Mouse (Mus musculus) kidney, adult 9 months (tissue): ENCODE data around the gene Ssbp2.

ENCODE experiments used
- DNase-seq: peaks from one replicate; pipeline ENCODE4 v3.0.0; 2022

The Ssbp2 gene

DNA sequence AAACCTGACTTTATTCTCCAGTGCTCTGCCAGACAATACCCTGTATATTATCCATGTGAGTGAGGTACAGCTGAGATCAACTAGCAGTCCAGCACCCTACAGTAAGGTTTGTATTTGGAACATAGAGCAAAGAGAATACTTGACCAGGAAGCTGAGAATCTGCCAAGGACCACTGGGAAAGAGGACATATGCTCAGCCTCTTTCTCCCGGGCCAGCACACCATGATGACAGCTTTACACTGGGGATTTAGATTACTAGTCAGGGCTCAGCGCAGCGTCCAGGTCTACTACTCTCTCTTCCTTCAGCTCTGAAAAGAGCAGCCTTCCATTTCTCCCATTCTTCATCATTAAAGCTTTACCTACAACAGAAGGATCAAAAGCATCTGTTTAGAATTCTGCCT lies 76.6 kb downstream of the Ssbp2 start:
- no peak for DNase-seq

DNA sequence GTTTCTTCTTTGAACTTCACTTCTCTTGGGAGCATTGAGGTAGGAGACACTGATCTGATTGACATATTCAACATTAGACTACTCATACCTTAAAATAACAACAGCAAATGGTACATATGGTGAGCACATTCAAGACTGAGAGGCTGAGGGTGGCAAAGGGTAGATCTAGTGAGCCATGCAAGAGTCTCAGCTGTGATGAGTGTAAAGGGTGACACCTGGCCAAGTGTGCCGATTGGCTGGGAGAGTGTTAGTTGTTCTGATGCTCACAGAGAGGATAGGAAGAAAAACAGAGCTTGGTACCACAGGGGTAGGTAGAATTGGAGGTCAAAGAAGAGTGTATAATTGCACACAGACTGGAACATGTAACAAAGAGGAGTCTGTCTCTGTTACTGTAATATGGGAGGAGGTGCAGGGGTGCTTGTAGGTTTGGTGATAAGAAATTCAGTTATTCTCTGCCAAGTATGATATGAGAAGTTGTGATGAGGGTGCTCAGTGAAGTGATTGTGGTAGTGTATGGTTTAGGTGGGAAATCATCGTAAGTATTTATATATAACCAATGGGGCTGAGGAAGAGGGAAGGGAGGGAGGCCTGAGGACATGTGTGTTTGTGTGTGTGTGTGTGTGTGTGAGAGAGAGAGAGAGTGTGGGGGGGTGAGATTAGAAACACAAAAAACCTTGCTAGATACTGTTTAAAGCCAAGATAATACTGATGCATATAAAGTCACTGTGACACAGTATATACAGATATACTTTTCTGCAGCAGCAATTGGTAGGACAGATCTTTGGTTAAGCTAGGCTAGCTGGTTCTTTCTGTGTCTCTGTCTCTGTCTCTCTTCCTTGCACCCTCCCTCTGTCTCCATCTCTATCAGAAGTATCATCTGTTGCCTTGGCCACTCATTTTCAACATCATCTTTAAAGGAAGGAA lies 80.3 kb downstream of the Ssbp2 start:
- no peak for DNase-seq

DNA sequence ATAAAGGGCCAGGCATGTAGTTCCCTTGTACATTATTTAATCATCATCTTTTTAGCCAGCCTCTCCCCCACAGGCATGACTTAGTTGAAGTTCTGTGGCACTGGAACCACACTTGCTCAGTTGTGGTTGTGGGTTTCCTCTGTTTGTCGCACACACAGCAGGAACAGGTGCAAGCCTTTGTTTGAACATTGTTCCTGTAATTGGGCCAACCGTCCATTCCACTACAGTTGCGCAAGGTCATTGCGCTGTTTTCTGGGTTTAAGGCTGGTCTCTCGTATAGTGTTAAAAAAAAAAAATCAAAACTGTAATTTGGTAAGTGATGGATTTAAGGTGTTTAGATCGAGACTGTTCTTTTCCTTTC lies 81.0 kb downstream of the Ssbp2 start:
- no peak for DNase-seq

DNA sequence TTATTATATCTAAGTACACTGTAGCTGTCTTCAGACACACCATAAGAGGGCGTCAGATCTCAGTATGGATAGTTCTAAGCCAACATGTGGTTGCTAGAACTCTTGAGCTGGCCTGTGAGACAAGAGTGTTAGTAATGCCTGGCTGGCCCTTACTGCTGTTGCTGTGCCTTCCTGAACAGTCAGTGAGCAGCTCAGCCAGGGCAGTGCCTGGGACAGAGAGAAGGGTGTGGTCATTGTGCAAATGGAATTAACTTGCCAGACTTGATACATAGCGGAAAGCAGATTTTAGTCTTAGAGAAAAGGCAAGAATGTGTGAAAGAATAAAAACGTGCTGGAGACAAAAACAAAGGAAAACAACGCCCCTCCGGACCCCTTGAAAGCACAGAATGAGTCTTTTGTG lies 83.5 kb downstream of the Ssbp2 start:
- DNase-seq: no peak

DNA sequence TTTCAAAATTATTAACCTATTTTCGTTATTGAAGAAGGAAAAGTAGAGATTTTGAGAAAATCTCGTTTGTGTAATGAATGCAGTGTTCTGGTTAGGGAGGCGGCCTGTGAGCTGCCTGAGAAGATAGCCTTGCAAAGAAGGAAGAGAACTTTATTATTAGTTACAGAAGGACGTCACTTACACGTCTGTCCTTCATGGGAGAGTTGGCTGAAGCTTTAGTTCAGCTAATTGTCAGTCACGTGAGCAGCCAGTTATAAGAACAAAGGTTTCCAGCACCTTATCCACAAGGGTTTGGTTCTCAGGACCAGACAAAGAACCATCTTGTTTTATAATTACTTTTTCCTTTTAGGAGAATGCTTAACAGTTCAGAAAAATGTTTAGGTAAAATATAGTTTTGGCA lies 104.0 kb downstream of the Ssbp2 start:
- DNase-seq: no peak

DNA sequence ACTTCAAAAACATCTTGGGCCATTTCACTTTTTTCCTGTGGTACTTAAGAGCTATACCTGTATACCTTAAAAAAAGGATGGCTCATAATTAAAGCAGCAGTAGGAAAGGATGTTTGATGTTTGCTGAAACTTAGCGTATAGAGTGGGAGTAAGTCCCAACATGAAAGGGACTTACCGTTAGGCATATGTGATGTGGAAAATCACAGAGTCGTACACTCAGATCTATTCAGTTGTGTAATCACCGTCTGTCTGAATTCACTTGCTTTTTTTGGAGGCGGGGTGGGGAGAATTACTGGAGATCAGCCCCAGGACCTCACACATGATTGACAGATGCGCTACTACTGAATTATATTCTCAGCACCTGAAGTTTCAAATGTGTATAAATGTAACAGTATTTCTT lies 104.7 kb downstream of the Ssbp2 start:
- no peak for DNase-seq

DNA sequence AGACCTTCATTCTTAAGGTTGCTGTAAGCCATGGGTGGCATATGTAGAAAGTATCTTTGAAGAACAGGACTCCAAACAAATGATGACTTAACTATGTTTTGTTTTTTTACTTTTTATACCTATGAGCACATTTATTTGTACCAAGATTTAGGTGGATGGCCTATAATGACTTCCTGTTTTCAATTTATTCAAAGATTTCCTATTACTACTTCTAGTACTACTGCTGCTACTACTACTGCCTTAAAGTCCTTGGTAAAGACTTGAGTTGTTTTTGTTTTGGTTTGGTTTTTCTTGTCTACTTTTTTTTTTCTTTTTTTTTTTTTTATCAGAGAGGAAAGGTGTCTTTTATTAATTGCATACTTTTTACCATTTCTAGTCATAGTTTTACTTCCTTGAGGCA lies 121.4 kb downstream of the Ssbp2 start:
- DNase-seq: no peak

DNA sequence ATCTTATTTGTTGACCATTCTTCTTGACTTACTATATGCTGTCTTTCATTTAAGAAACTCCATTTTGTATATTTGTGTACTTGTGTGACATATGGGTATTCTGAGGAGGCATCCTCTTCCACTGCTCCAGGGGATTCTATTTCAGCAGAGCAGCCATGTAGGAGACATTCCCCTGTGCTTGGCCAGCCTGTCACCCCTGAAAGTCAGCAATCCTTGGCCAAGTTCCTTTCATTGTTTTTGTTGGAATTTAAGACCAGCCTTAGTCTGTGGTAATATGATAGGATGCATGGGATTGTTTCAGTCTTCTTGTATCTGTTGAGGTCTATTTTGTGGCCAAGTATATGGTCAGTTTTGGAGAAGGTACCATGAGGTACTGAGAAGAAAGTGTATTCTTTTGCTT lies 122.1 kb downstream of the Ssbp2 start:
- DNase-seq: no peak

DNA sequence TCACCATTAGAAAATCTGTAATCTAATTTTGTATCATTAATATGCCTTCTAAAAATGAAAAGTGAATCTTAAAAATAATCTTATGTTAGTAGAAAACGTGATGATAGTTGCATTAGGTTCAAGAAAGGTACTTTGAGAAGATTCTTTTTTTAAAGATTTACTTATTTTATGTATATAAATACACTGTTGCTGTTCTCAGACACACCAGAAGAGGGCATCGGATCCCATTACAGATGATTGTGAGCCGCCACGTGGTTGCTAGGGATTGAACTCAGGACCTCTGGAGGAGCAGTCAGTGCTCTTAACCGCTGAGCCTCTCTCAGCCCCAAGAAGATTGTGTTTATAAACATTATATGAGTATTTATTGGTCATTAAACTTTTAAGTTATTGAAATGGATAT lies 126.3 kb downstream of the Ssbp2 start:
- no peak for DNase-seq

DNA sequence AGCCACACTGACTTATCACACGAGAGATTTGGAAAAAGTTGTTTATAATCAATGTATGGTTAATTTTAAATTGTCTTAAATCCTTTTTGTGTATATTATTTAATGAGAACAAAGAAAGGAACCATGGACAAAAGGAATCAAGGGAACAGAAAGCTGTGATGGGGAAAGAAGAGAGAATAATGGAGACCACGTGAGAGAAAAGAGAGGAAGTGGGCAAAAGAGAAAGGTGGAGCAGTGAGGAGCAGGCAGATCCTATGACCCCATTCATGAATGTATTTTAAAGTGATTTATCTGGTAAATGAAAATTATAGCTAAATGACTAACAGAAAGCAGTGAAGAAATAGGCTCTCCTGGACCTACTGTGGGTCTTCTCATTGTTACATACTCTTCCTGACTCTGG lies 128.4 kb downstream of the Ssbp2 start:
- DNase-seq: no peak

DNA sequence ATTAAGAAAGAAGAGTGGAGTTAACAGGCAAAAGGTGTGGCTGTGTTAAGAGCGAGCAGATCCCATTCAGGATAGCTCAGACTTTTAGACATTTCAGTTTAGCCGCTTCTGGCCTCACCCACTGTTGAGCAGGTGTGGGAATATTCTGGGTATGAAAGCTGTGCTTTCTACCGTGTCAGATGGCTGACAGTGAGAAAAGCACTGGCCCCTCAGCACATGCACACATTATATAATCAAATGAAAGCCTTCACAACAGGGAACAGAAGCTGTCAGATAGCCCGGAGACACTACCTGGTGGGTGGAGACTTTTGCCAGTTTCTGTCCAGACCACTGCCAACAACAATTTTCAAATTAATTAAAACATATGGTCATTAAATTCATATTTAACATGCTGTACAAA lies 131.8 kb downstream of the Ssbp2 start:
- DNase-seq: no peak

DNA sequence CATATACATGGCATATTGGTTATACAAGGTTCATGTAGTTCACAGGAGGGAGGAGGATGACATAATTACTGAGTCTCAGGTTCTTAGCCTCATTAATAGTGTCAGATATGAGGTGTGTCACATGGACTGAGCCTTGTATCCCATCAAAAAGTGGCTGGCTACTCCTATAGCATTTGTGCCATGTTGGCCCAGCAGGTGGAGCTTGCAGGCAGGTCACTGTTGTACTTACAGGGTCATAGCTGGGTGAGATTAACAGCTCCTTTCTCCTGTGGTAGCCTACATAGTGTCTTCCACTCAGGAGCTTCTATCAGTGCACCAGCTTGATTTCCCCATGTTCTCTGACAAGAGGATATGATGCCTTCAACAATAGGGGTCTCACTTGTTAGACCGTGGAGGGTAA lies 135.2 kb downstream of the Ssbp2 start:
- DNase-seq: no peak

DNA sequence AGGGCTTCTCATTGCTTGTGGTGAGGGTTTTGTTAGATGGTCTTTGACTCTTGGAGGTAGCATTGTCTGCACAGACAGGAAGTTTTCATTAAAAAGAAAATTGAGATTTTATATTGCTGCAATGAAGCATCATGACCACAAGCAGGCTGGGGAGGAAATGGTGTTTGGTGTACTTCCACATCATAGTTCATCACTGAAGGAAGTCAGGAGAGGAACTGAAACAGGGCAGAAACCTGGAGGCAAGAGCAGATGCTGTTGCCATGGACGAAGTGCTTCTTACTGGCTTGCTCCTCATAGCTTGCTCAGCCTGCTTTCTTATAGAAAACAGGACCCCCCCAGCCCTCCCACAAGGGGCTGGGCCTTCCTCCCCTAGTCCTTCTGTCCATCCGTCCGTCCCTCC lies 139.5 kb downstream of the Ssbp2 start:
- DNase-seq: no peak

DNA sequence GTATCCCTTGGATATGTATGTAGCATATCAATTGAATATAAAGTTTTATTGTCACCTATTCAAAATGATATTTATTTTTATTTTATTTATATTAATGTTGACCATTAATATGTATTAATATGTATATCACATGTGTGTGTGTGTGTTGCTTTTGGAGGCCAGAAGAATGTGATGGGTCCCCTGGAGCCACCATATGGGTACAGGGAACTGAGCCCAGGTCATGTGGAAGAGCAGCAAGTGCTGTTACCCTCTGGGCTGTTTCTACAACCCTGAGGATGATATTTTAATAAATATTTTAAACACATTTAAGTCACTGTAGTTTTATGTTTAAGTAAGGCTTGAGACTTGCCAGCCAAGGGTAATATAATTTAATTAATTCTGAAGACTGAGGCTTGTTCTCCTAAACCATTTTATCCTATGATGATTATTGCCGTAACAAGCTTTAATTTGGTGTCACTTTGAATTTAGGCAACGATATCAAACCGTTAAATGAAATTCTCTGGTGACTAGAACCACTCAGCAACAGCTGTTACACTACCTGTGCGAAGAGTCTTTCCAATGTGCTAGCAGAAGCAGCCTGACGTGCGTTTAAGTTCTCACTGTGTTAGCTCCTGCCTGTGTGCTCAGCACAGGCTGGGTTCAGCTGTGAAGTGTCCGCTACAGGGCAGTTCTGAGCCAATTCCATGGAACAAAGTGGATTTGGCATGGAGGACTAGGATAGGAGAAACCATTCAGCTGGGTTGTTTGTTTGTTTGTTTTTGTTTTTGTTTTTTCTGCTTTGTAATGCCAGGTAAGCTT lies 145.2 kb downstream of the Ssbp2 start:
- DNase-seq: no peak

DNA sequence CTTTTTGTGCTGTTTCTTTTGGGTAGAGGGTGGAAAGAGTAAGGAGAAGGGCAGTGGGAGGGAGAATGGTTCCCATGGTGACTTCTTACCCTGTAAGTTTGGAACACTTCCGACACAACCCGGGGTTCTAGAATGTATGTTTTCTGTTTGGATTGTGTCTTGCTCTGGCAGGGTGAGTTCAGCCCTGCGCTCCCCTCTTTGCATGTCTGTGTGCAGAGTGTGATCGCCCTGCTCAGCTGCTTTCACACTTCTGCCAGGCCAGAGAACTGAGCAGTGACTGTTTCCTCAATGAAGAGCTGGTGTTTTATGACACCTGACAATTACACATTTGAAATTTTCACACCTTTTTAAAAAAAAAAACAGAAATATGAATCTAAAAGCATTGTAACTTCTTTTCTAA lies 150.5 kb downstream of the Ssbp2 start:
- DNase-seq: no peak

DNA sequence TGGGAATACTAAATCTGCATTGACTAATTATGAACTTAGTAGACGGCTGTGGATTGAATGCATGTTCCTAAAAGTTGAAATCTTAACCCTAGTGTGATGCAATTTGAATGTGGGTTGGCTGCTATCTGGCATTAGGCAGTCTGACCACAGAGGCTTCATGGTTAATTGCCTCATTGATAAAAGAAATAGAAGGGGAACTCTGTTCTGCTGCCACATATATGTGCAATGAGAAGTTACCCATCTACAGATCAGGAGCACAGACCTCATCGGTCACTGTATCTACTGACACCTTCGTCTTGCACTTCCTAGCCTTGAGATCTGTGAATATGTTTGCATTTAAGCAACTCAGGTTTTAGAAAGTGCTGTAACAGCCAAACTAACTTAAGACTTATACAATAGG lies 151.8 kb downstream of the Ssbp2 start:
- no peak for DNase-seq

DNA sequence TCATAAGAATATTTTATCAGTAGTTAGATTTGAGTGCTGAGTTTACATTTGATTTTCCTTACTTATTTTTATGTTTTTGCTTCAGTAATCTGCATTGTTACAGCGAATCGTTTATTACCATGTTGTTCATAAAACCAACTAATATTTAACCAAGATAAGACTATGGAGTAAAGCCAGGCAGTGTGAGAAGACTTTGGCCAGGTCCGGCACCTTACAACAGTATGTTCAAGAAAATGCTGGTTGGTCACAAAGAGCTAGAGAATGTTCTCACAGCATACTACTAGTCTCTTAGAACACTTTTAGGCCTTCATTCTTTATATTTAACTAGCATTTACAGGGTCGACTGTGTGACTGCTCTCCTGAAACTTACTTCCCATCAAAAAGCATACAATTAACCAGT lies 152.5 kb downstream of the Ssbp2 start:
- peak; percentile 49 for DNase-seq

DNA sequence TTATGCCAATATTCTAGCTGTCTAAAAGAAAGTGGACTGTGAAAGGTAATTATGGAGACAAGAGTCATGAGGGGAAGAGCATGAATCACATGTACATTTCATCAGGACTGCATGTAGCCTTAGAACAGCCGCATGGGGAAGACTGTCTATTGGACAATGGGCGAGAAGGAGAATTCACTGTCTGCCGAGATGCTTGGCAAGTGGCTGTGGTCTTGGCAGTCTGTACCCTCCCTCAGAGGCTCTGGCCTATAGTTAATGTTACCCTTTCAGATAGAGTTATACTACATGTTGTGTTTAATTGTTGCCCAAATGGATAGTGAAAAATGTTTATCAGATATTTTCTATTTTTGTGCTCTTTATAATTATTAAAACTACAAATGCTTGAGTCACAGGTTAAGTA lies 156.0 kb downstream of the Ssbp2 start:
- no peak for DNase-seq

DNA sequence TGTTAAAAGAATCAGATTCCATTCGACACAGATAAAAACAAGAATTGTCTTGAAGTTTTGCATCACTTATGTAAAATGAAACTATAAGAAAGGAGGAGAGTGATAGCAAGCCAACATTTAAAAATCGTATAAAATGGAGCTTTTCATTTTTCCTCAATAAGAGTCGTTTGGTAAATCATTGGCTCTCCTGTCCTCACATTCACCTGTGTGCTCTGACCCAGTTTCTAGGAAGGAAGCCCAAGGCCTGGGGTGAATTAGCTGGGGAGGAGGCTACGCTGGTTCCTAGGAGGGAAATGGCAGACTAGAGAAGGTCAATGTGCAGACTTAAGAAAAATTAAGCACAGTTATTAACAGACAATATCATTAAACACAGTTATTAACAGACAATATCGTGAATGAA lies 156.8 kb downstream of the Ssbp2 start:
- DNase-seq: peak; percentile 42

DNA sequence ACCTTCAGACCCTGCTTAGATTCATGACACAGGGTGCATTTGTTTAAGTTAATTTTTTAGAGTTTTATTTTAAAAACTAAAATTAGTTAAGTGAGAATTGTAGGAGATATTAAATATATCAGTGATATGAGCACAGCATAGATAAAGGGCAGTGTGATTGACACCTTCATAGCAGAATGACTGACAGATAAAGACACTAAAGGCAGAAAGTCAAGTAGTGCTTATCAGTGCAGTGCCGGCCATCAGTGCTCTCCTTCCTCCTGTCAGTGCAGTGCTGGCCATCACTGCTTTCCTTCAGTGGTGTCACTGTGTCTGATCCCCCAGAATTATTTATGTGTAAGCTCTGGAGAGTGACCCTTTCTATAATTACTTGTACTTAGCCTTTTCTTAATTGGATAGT lies 159.3 kb downstream of the Ssbp2 start:
- no peak for DNase-seq

DNA sequence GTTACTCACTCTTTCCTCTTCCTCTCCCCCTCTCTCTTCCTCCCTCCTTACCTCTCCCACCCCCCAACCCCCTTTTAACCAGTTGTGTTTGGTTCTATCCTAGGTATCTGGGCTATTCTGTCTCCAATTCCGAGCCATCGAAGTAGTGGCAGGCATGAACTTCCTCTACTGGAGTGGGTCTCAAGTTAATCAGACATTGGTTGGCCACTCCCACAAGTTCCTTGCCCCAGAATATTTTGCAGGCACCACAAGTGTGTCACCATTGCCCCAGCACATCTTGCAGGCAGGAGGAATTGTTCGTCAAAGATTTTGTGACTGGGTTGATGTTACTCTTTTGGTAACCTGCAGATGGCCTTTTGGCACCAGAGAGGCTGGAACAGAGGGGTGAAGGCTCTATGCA lies 160.5 kb downstream of the Ssbp2 start:
- no peak for DNase-seq

DNA sequence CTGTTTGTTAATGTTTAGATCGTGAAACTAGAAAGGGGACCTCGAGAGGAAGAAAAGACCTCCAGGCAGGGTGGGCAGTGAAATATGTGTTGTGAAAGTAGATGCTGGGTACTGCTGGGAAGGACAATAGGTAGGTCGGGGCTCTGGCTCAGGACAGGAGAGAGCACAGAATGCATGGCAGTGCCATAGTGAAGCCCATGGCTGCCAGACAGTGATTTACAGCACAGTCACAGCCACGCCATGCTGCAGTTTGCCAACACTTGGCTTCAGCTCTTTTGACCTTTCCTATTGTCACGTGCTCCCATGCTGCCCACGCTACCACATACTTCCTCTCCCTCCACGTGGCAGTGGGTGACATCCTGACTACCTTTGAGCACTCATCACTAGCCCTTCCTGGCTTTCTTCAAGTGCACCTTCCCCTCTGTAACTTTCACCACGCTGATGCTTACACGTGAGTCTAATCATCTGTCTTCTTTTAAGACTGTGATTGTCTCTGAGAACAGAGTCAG lies 171.3 kb downstream of the Ssbp2 start:
- no peak for DNase-seq

DNA sequence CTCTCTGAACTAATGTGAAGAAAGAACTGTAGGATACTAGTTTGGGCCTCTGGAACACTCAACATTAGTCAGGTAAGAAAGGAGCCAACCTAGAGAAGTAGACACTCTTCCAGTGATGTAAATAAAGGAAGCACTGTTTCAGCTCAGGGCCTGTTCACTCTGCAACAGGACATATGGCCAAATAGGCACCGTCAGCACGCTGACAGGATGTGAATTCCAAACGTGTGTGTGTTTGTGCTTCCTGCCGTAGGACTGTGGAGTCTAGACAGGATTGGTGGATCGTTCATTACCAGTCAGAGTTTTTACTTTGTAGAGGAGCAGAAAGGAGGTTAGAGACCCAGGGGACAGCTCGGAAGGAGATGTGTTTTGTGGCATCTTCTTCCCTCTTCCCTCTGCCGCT lies 174.0 kb downstream of the Ssbp2 start:
- DNase-seq: no peak

DNA sequence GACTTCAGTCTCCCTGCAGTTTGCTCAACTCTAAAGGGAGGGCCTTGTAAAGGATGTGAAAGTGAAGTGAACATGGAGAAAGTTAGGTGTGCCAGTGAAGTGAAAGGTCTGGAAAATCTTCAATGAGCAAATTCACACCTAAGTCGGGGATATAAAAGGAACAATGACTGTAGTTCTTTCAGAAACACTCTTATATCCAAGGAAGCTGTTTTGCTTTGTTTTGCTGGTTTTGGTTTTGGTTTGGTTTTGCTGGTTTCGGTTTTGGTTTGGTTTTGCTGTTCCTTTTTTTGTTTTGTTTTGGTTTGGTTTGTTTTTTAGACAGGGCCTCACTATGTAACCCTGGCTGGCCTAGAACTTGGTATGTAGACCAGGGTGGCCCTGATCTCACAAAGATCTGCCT lies 175.9 kb downstream of the Ssbp2 start:
- DNase-seq: no peak
